Mouse (Mus musculus): ENCODE measurements around the gene Krtap1-3. TPM values are rescaled to one million over a fixed set of nuclear protein-coding genes. Genes with fewer than 3 reads are reported as not detected.

Krtap1-3 gene
- not detected in 2 replicates for polyA plus RNA-seq (2021; fragmentation: Nextera tagmentation)
- long read RNA-seq, experiment 1: 0 reads
- long read RNA-seq, experiment 2: 0 reads

GRCm38 (mm10) chr11:99590981-99591380 is at the start of gene Krtap1-3:
Gene Krtap1-3 (minus strand): TSS chr11:99591339.

GRCm38 (mm10) chr11:99634653-99635134 is 43.6 kb upstream of the Krtap1-3 start, which contains the start of gene Krtap4-2:
Gene Krtap4-2 (minus strand): TSS chr11:99635084.

GRCm38 (mm10) chr11:99628138-99628537 is 37.0 kb upstream of the Krtap1-3 start, which contains the start of gene Krtap4-1:
Gene Krtap4-1 (minus strand): TSS chr11:99628238.

GRCm38 (mm10) chr11:99620335-99620734 is 29.2 kb upstream of the Krtap1-3 start, which contains the start of gene Gm11562:
Gene Gm11562 (minus strand): TSS chr11:99620435.

GRCm38 (mm10) chr11:99614796-99615363 is 23.7 kb upstream of the Krtap1-3 start, which contains the start of gene Krtap2-4:
Gene Krtap2-4 (minus strand): TSS chr11:99614846.

DNA sequence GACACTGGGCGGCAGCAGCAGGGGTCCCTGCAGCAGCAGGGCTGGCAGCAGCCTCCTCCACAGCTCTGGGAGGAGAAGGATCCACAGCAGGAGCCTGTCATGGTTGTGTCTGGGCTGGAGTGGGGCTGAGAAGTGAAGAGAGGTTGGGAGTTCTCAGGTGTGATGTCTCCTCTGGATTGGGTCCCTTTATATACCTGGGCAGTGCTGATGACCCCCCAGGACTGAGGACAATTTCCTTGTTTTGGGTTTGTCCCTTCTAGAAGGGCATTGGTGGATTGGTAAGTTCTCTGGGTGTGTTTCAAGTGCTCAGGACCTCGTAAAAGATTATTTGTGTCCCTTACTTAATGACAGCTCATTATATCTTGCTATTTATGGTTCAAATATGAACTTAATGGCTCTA is 18.9 kb upstream of the Krtap1-3 start, which contains the start of gene Gm11937:
Gene Gm11937, minus strand, starts transcription at position 101 of the 400 bp plus-strand sequence.

DNA sequence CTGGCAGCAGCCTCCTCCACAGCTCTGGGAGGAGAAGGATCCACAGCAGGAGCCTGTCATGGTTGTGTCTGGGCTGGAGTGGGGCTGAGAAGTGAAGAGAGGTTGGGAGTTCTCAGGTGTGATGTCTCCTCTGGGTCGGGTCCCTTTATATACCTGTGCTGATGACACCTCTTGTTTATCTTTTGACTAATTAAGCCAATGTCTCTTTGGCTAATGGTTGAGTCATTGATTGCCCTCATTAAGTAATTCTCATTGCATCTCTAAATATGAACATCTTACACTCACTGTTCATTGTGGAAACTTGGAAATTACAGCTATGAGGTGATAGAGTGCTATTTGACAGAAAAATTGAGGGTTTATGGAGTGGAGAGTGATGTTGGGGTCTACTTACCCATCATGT is 12.1 kb upstream of the Krtap1-3 start, which contains the start of gene Gm11938:
Gene Gm11938, minus strand, starts transcription at position 101 of the 400 bp plus-strand sequence.

GRCm38 (mm10) chr11:99597742-99598141 is 6.6 kb upstream of the Krtap1-3 start, which contains the start of gene Krtap9-3:
Gene Krtap9-3 (minus strand): TSS chr11:99598105.

DNA sequence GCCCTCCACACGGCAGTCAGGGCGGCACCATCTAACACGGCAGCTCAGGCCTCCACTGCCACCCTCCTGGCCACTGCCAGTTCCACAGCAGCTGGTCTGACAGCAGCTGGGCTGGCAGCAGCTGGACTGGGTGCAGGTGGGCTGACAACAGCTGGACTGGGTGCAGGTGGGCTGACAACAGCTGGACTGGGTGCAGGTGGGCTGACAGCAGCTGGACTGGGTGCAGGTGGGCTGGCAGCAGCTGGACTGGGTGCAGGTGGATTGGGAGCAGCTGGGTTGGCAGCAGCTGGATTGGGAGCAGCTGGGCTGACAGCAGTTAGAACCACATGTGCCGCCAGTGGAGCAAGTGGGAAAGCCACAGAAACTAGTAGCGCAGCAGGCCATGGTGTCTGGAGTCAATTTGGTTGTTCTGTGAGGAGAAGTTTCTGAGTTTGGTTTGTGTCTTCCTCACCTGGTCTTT is 7.9 kb downstream of the Krtap1-3 start, which contains the start of gene Krtap1-4:
Gene Krtap1-4, minus strand, starts transcription at position 410 of the 460 bp plus-strand sequence.

DNA sequence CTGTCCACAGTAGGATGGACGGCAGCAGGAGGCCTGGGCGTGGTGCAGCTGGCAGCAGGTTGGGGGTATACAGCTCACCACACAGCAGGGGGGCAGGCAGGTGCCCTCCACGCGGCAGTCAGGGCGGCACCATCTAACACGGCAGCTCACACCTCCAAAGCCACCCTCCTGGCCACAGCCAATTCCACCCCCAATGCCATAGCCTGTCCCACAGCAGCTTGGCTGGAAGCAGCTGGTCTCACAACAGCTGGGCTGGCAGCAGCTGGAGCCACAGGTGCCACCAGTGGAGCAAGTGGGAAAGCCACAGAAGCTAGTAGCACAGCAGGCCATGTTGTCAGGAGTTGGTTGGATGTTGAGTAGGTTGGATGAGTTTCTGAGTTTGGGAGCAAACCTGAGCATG is 10.5 kb downstream of the Krtap1-3 start, which contains the start of gene Krtap1-5:
Gene Krtap1-5, minus strand, starts transcription at position 381 of the 400 bp plus-strand sequence.

GRCm38 (mm10) chr11:99566530-99566929 is 24.6 kb downstream of the Krtap1-3 start, which contains the start of gene Krtap3-1:
Gene Krtap3-1 (minus strand): TSS chr11:99566630.

GRCm38 (mm10) chr11:99559366-99559765 is 31.8 kb downstream of the Krtap1-3 start, which contains the start of gene Gm11939:
Gene Gm11939 (minus strand): TSS chr11:99559466.

GRCm38 (mm10) chr11:99556753-99557152 is 34.4 kb downstream of the Krtap1-3 start, which contains the start of gene Krtap3-2:
Gene Krtap3-2 (minus strand): TSS chr11:99556853.

DNA sequence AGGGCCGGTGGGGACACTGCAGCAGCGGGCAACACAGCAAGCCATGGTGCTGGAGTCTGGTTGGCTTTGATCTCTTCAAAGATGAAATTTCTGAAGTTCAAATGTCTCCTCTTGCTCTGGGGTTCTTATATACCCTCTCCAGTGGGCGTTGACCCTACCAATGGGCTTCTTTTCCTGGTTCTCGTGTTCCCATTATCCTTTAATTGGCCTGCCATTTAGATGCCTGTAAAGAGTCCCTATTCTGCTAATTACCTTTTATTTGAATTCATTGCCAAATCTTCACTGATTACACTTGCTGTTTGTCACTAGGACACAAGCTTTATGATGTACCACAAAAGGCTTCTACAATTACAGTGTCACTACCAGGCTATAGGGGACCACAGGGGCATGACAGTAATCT is 40.4 kb downstream of the Krtap1-3 start, which contains the start of gene Krtap3-3:
Gene Krtap3-3, minus strand, starts transcription at position 101 of the 400 bp plus-strand sequence.

Other genes starting within 250 kb of the Krtap1-3 start
- gene Krt27, start 240.2 kb downstream of the Krtap1-3 start, polyA plus RNA-seq (2021; fragmentation: Nextera tagmentation): not detected in 2 replicates
- 0.16 and 0.35 TPM in 2 replicates for gene Krt28, start 216.4 kb downstream of the Krtap1-3 start, polyA plus RNA-seq (2021; fragmentation: Nextera tagmentation)
- 42.1 and 46.5 TPM in 2 replicates for gene Krt10, start 202.0 kb downstream of the Krtap1-3 start, polyA plus RNA-seq (2021; fragmentation: Nextera tagmentation)
- gene Krt12, start 169.1 kb downstream of the Krtap1-3 start, polyA plus RNA-seq (2021; fragmentation: Nextera tagmentation): 5.2 and 6.6 TPM in 2 replicates
- not detected in 2 replicates for gene Krt20, start 153.2 kb downstream of the Krtap1-3 start, polyA plus RNA-seq (2021; fragmentation: Nextera tagmentation)
- gene Krt23, start 98.2 kb downstream of the Krtap1-3 start, polyA plus RNA-seq (2021; fragmentation: Nextera tagmentation): 0.97 TPM in 1 of 2 replicates, not detected in the other
- not detected in 2 replicates for gene Krt39, start 70.0 kb downstream of the Krtap1-3 start, polyA plus RNA-seq (2021; fragmentation: Nextera tagmentation)
- not detected in 2 replicates for gene Krt40, start 48.2 kb downstream of the Krtap1-3 start, polyA plus RNA-seq (2021; fragmentation: Nextera tagmentation)
- not detected in 2 replicates for gene Krtap3-3, start 40.5 kb downstream of the Krtap1-3 start, polyA plus RNA-seq (2021; fragmentation: Nextera tagmentation)
- gene Krtap3-2, start 34.5 kb downstream of the Krtap1-3 start, polyA plus RNA-seq (2021; fragmentation: Nextera tagmentation): not detected in 2 replicates
- gene Gm11939, start 31.9 kb downstream of the Krtap1-3 start, polyA plus RNA-seq (2021; fragmentation: Nextera tagmentation): not detected in 2 replicates
- gene Krtap3-1, start 24.7 kb downstream of the Krtap1-3 start, polyA plus RNA-seq (2021; fragmentation: Nextera tagmentation): not detected in 2 replicates
- not detected in 2 replicates for gene Krtap1-5, start 10.3 kb downstream of the Krtap1-3 start, polyA plus RNA-seq (2021; fragmentation: Nextera tagmentation)
- gene Krtap1-4, start 7.7 kb downstream of the Krtap1-3 start, polyA plus RNA-seq (2021; fragmentation: Nextera tagmentation): not detected in 2 replicates
- not detected in 2 replicates for gene Krtap9-3, start 6.8 kb upstream of the Krtap1-3 start, polyA plus RNA-seq (2021; fragmentation: Nextera tagmentation)
- not detected in 2 replicates for gene Gm11938, start 12.0 kb upstream of the Krtap1-3 start, polyA plus RNA-seq (2021; fragmentation: Nextera tagmentation)
- gene Gm11937, start 18.9 kb upstream of the Krtap1-3 start, polyA plus RNA-seq (2021; fragmentation: Nextera tagmentation): not detected in 2 replicates
- not detected in 2 replicates for gene Krtap2-4, start 23.5 kb upstream of the Krtap1-3 start, polyA plus RNA-seq (2021; fragmentation: Nextera tagmentation)
- not detected in 2 replicates for gene Gm11562, start 29.1 kb upstream of the Krtap1-3 start, polyA plus RNA-seq (2021; fragmentation: Nextera tagmentation)
- not detected in 2 replicates for gene Krtap4-1, start 36.9 kb upstream of the Krtap1-3 start, polyA plus RNA-seq (2021; fragmentation: Nextera tagmentation)
- not detected in 2 replicates for gene Krtap4-2, start 43.7 kb upstream of the Krtap1-3 start, polyA plus RNA-seq (2021; fragmentation: Nextera tagmentation)
- gene Krtap4-7, start 52.8 kb upstream of the Krtap1-3 start, polyA plus RNA-seq (2021; fragmentation: Nextera tagmentation): not detected in 2 replicates
- not detected in 2 replicates for gene Gm11555, start 58.9 kb upstream of the Krtap1-3 start, polyA plus RNA-seq (2021; fragmentation: Nextera tagmentation)
- not detected in 2 replicates for gene Gm11563, start 67.6 kb upstream of the Krtap1-3 start, polyA plus RNA-seq (2021; fragmentation: Nextera tagmentation)
- not detected in 2 replicates for gene Krtap4-6, start 74.6 kb upstream of the Krtap1-3 start, polyA plus RNA-seq (2021; fragmentation: Nextera tagmentation)
- not detected in 2 replicates for gene Gm14190, start 99.4 kb upstream of the Krtap1-3 start, polyA plus RNA-seq (2021; fragmentation: Nextera tagmentation)
- not detected in 2 replicates for gene Gm14180, start 143.0 kb upstream of the Krtap1-3 start, polyA plus RNA-seq (2021; fragmentation: Nextera tagmentation)
- gene Gm11595, start 181.6 kb upstream of the Krtap1-3 start, polyA plus RNA-seq (2021; fragmentation: Nextera tagmentation): not detected in 2 replicates
- gene Krtap4-8, start 189.4 kb upstream of the Krtap1-3 start, polyA plus RNA-seq (2021; fragmentation: Nextera tagmentation): not detected in 2 replicates
- not detected in 2 replicates for gene Krtap4-9, start 193.9 kb upstream of the Krtap1-3 start, polyA plus RNA-seq (2021; fragmentation: Nextera tagmentation)
- gene Gm11596, start 202.1 kb upstream of the Krtap1-3 start, polyA plus RNA-seq (2021; fragmentation: Nextera tagmentation): not detected in 2 replicates
- gene Gm11569, start 207.6 kb upstream of the Krtap1-3 start, polyA plus RNA-seq (2021; fragmentation: Nextera tagmentation): not detected in 2 replicates
- not detected in 2 replicates for gene Gm11554, start 213.1 kb upstream of the Krtap1-3 start, polyA plus RNA-seq (2021; fragmentation: Nextera tagmentation)
- gene Krtap4-13, start 218.6 kb upstream of the Krtap1-3 start, polyA plus RNA-seq (2021; fragmentation: Nextera tagmentation): not detected in 2 replicates
- not detected in 2 replicates for gene Gm11564, start 224.3 kb upstream of the Krtap1-3 start, polyA plus RNA-seq (2021; fragmentation: Nextera tagmentation)
- not detected in 2 replicates for gene 2300003K06Rik, start 246.7 kb upstream of the Krtap1-3 start, polyA plus RNA-seq (2021; fragmentation: Nextera tagmentation)